Mouse (Mus musculus) left cerebral cortex, adult 11 months (tissue): ENCODE measurements at regions not wholly inside any gene's neighbourhood (a gene's known extent, or its start where the extent isn't known, plus 50 kb on each side); places are given as distances from the start of the nearest gene placed in this dataset.

Source experiments
- DNase-seq: peaks from one replicate; pipeline ENCODE4 v3.0.0; 2022; ENCODE audit warnings: low spot score

- no peak for DNase-seq
These were observed 146.7 kb upstream of the Serp2 start for GRCm38 (mm10) chr14:76703373-76703764.

GRCm38 (mm10) chr14:76702709-76703372 lies 146.2 kb upstream of the Serp2 start:
- no peak for DNase-seq

DNA sequence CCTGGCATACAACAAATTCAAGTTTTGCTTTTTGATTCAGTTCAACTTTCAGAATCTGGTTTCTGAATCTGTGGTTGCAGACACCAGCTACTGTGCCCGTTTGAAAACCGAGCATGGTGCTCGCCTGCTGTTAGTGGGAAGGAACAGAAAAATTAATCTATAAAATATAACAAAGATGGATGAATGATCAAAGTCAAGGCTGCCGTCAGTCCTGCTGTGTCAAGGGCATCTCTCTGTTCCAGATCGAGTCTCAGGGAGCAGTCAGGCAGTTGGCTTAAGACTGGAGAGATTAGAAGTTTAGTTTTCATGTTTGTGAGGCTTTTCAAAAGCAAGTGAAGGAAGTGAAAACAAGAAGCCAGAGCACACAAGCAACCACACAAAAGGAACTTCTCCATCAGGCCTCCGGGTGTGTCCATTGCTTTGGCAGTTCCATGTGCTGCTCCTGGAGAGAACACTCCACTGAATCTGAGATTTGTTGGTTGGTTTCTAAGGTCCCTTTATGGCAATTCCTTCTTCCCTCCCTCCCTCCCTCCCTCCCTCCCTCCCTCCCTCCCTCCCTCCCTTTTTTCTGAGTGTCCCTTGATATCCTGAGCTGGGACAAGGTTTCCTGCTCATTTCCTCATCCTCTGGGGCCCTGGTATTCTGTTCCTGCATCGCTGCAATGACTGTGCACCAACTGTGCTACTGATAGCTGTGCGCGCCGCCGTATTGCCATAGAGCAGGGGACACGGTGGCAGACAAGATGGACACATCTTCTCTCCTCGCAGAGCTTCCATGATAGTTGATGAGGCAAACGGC lies 145.4 kb upstream of the Serp2 start:
- no peak for DNase-seq

- DNase-seq = no peak
These were observed 144.6 kb upstream of the Serp2 start for GRCm38 (mm10) chr14:76701304-76701703.

- DNase-seq = no peak
These were observed 144.1 kb upstream of the Serp2 start for GRCm38 (mm10) chr14:76700796-76701195.

DNA sequence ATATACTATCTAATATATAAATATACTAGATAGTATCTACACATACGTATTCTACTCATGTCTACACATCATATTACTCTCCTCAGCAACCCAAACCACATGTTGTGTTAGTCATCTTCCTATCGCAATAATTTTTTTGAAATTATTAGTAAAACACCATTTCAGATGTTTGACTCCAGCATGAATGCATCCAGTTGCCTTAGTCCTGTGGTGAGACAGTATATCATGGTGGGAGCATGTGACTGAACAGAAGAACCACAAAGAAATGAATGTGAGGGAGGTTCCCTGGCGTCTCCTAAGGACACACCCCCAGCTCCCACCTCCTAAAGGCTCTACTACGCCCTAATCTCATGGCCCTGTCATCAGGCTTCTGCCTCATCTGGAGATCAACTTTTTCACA lies 143.5 kb upstream of the Serp2 start:
- no peak for DNase-seq

GRCm38 (mm10) chr14:76698718-76699402 lies 142.2 kb upstream of the Serp2 start:
- no peak for DNase-seq

- DNase-seq = no peak
These were observed 140.0 kb upstream of the Serp2 start for GRCm38 (mm10) chr14:76696729-76697128.

DNA sequence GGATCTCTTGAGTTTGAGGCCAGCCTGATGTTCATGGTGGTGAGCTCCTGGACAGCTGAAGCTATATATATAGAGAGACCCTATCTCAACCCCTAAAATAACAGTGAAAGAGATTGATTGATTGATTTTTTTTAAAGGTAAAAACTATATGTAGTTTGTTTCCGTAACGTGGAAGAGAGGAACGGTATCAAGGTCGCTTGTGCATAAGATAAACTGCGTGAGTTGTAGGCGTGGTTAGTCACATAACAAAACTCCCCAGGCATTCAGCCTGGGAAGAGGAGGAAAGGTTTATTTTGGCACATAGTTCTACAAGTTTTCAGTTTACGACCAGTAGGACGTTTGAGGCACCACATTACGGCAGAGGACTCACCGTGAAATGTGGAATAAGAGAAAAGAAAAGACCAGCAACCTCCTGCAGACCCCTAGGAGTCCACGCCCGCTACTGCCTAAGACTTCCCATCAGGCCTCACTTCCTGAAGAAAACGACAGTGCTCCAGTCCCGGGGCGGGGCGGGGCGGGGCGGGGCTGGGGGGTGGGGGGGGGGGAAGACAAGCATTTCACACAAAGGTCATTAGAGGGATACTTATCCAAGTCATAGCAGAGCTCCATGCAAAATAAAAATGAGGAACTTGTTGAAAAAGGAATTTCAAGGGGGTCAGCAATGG lies 139.1 kb upstream of the Serp2 start:
- no peak for DNase-seq

GRCm38 (mm10) chr14:76694894-76695293 lies 138.2 kb upstream of the Serp2 start:
- DNase-seq = no peak

DNA sequence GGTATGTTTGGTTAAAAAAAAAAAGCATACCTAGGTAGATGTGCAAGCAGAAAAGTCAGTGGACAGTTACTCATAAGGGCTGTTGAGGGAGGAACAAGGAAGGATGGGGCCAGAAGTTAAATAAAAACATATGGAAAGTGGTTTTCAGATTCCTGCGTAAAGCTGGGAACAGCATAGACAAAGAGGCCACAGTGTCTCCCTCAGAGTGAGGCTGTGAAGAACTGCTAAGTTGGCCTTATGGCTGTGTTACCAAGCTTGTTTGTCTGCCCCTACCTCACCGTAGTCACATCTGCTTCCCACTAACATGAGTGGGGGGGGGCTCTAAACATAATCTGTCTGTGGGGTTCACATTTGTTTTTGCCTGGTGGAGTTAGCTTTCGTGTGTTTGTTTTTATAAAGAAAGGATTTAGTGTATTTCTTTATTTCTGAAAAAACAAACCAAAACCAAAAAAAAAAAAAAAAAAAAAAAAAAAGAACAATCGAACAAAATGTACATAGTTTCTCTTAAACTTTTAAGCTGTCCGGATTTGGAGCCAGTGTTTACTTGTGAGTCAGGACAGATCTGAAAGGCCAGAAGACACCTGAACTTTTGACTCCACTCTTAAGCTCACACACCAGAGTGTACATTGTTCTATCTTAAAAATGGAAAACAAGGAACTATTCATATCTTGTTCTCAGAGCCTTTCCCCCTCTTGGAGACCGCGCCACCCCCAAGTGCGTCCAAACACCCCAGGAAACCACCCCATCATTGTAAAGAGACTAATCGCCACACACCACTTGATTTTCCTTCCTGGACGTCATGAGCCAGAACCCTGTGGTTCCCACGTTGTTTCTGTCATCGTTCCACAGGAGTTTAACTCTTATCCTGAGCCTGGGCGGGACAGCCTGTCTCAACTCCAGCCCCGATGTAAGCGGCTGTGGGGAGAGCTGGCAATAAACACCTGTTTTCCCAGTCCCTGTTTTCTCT lies 136.9 kb upstream of the Serp2 start:
- DNase-seq = no peak

GRCm38 (mm10) chr14:76687971-76688407 lies 131.3 kb upstream of the Serp2 start:
- DNase-seq = no peak

DNA sequence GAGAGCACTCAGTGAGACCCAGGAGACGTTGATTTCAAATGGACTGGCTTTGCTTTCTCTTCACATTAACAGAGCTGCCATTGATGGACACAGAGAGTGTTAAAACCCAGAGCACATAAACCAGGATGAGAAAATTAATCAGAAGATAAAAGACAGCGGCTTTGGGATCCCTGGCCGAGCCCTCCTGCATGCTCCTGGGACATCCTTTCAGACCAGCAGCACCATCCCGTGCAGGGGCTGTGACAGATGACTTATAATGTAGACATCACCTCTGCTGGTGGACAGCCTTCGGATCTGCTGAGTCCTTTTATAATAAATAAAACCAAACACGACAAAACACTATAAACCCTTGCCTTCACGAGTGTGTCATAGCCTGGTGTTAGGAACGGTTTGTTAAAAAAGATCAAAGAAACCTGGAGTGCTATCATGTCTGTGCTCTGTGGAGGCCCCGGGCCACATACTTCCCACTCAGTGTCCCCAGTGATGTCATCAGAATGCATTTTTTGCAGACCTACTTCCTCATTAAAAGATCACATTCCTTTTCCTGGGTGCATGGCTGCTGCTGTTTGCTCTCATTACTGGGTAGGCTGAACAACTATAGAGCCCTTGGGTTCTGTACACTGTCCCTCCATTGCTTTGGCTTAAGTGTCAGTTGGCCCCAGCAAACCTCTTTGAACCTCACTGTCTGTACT lies 130.2 kb upstream of the Serp2 start:
- DNase-seq = no peak

DNA sequence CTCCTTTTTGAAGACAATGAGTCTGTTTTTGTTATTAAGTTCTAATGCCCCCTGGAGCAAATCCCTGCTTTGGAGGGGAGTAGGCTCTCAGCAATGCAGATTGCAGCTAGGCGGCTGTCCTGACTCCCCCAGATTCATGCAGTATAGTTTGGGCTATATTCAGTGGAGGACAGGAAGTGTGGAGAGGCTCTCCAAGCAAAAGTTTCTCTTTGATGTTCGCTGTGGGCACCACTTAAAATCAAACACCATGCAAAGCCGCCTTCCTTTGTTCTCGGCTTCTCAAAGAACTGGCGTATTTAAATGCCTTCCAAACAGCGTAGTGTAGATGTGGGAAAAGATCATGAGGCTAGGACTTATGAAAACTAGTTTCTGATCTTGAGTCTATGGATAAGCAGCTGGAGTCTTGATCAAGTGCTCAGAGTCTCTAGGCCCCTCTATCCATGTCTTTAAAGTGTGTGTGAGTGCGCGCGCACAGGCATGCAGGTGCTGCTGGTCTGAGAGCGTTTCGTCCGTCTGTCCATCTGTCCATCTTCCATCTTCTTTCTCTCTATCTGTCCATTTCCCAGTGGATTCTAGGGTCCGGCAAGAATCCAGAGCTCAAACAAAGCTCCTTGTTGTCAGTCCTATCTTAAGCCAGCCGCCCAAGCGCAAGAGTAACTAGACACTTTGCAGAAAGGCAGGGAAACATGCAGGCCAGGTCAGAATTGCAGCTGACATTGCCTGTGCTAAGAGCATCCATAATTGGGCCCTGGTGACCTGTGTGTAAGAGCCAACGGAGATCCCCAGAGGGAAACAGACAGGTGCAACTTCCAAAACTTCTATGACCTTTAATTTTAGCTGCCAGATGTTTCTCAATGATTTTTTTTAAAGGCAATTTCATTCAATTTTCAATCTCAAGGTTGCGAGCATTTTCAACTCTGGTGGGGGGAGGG lies 129.4 kb upstream of the Serp2 start:
- no peak for DNase-seq

DNA sequence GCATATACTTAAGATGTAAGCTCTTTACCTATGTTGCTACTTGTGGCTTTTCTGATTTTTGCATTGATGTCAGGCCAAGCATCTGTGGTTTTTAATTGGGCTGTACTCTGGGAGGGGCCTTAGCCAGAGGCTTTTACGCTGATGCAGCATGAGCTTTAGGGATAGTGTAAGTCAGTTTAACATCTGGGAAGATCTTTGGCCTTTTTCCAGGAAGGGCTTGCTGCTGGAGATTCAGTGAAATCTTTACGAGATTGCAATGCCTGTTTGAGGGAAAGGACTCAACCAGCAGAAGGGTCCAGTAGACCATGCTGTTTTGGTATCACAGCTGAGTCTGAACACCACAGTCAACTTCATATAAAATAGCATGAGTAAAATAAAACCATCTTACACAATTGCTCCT lies 127.6 kb upstream of the Serp2 start:
- DNase-seq = no peak

DNA sequence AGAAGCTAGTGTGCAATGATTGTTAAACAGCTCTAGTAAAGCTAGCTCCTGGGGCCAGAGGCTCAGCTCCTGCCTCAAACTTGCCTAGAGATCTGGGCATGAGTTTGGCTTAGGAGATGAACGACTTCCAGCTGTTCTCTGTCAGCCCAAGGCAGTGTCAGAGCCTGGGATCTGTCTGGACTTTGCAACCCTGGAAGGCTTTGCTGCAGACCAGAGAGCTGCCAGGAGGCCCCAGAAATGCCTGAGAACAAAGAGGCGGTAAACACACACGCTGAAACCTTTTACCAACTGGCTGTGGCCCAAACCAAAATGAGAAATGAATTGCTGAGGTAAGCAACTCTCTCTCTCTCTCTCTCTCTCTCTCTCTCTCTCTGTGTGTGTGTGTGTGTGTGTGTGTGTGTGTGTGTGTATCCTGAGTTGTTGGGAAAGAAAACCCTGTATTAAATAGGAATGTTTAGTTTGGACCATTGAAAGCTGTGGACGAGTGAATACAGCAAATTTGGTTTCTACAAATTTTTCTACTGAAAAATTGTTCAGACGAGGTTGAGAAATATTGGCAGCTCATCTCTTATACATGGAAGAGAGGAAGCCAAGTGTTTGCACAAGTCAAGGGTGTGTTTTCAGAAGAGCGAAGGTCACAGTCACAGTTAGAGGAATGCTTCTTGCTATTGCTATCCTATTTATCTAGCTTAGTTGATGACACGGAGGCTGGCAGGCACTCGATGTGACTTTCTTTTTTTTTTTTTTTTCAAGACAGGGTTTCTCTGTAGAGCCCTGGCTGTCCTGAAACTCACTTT lies 125.1 kb upstream of the Serp2 start:
- DNase-seq = no peak

DNA sequence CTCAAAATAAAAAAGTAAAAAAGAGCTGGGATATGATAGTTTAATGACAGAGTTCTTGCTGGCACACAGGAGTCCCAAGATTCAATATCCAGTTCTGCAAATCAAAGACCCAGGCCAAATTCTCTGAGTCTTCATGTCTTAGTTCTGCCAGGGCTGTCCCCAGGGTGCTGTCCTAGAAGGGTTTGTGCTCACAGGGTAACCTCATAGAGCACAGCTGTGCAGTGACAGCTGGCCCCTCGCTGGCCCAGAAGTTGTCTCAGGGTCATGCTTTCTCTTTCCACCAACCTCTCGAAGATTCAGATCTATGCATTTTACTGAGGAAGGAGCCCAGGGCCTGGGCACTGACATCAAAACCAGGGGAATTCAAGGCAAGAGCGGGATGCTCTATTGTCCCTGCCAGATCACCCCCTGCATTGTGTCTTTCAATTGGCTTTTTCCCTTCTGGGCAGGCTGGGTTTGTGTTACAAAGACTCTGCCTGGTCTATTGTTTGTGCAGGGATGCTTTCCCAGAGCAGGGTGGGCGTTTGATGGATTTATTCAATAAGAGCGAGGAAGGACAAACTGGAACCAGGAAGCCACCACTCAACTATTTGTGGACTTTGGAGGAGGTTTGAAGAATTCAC lies 121.9 kb upstream of the Serp2 start:
- no peak for DNase-seq

DNA sequence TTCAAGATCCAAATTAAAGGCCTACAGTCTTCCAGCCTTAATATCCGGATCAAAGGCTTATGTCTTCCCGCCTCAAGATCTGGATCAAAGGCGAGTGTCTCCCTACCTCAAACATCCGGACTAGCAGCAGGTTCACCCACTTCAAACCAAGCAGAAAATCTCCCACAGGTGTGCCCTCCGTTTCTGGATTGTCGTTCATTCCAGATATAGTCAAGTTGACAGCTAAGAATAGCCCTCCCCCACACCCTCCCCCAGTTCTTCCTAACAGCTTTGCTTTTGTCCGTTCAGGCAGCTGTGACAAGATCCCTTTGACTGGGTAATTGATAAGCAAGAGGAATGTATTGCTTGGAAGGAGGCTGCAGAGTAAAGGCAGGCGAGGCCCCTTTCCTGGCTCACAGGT lies 118.3 kb upstream of the Serp2 start:
- no peak for DNase-seq
